Mouse (Mus musculus) mouse embryonic stem cell (cell line): ENCODE results near the gene Creb3.
"Not testable (repeated sequence)": the region's sequence is repeated elsewhere in the genome, so short reads cannot be mapped to it uniquely, and the experiment has no call there.

Experiments used
- in situ Hi-C, 2 experiments: fragments of 300-500 bp; cut with MboI; formaldehyde crosslinking; loops; 1 replicate in 1 of 2; 3 replicates in 1 of 2; pipeline ENCODE4 v1.14.3; 2019 to 2020; ENCODE audit warnings: low sequenced_read_pairs in 2 of 2, low pct_unique_long_range_greater_than_20kb in 1 of 2, mixed read lengths in 1 of 2; ENCODE audit not compliant: unreplicated experiment in 1 of 2

Creb3 gene

GRCm38 (mm10) chr4:43561997-43562768 is at the start of gene Creb3, which contains the start of gene Tln1:
Gene Creb3, plus strand, starts transcription at chr4:43562332.
Gene Tln1, minus strand, starts transcription at chr4:43562691.
- in situ Hi-C loops, result no loop called here

GRCm38 (mm10) chr4:43512653-43513052 is 49.5 kb upstream of the Creb3 start:
- in situ Hi-C loops, result no loop called here

- in situ Hi-C loops, result no loop called here
Measured at GRCm38 (mm10) chr4:43513300-43513699, 48.8 kb upstream of the Creb3 start.

GRCm38 (mm10) chr4:43513791-43514190 is 48.3 kb upstream of the Creb3 start:
- in situ Hi-C loops, result no loop called here

GRCm38 (mm10) chr4:43515764-43516708 is 46.1 kb upstream of the Creb3 start:
- in situ Hi-C loops, result no loop called here

- in situ Hi-C loops, result no loop called here
Measured at GRCm38 (mm10) chr4:43519551-43519950, 42.6 kb upstream of the Creb3 start.

- in situ Hi-C loops, result no loop called here
Measured at GRCm38 (mm10) chr4:43519956-43520355, 42.2 kb upstream of the Creb3 start.

- in situ Hi-C loops, result no loop called here
Measured at GRCm38 (mm10) chr4:43527880-43528279, 34.3 kb upstream of the Creb3 start.

- in situ Hi-C loops, result no loop called here
Measured at GRCm38 (mm10) chr4:43528487-43528886, 33.6 kb upstream of the Creb3 start.

- in situ Hi-C loops, result no loop called here
Measured at GRCm38 (mm10) chr4:43530081-43530501, 32.0 kb upstream of the Creb3 start.

GRCm38 (mm10) chr4:43530581-43530980 is 31.6 kb upstream of the Creb3 start:
- in situ Hi-C loops, result no loop called here

- in situ Hi-C loops, result no loop called here
Measured at GRCm38 (mm10) chr4:43533270-43533669, 28.9 kb upstream of the Creb3 start.

GRCm38 (mm10) chr4:43535628-43536027 is 26.5 kb upstream of the Creb3 start:
- in situ Hi-C loops, result no loop called here

- in situ Hi-C loops, result no loop called here
Measured at GRCm38 (mm10) chr4:43536031-43536430, 26.1 kb upstream of the Creb3 start.

- in situ Hi-C loops, result no loop called here
Measured at GRCm38 (mm10) chr4:43542044-43542443, 20.1 kb upstream of the Creb3 start.

- in situ Hi-C loops, result no loop called here
Measured at GRCm38 (mm10) chr4:43546375-43547047, 15.6 kb upstream of the Creb3 start.

GRCm38 (mm10) chr4:43547160-43547559 is 15.0 kb upstream of the Creb3 start:
- in situ Hi-C loops, result no loop called here

- in situ Hi-C loops, result no loop called here
Measured at GRCm38 (mm10) chr4:43549055-43549454, 13.1 kb upstream of the Creb3 start.

- in situ Hi-C loops, result not testable (repeated sequence)
Measured at GRCm38 (mm10) chr4:43551854-43552253, 10.3 kb upstream of the Creb3 start.
